Mouse (Mus musculus) forebrain, embryonic 12.5 days (tissue): ENCODE measurements around the gene Timm10. TPM values are rescaled to one million over a fixed set of nuclear protein-coding genes. Genes with fewer than 3 reads are reported as not detected.

ENCODE experiments used
- ATAC-seq: fragments of 200-750 bp; cut with Nextera tagmentation; 2 replicates; pipeline ENCODE4 v1.8.0; 2017; ENCODE audit warnings: moderate TSS enrichment; ENCODE audit not compliant: low FRiP score
- H3K27ac ChIP-seq: fragments of 300-500 bp; sonication (generic); 2 replicates; pipeline ENCODE4 v1.5.1; 2016; ENCODE audit warnings: mild to moderate bottlenecking
- H3K27me3 ChIP-seq: fragments of 300-500 bp; sonication (generic); 2 replicates; pipeline ENCODE4 v1.6.1; 2016; ENCODE audit warnings: mild to moderate bottlenecking
- H3K36me3 ChIP-seq: fragments of 300-500 bp; sonication (generic); replicated peaks from 2 replicates; pipeline ENCODE4 v1.6.1; 2016; ENCODE audit warnings: mild to moderate bottlenecking
- H3K4me1 ChIP-seq: fragments of 300-500 bp; sonication (generic); 2 replicates; pipeline ENCODE4 v1.6.1; 2016
- H3K4me2 ChIP-seq: fragments of 300-500 bp; sonication (generic); 2 replicates; pipeline ENCODE4 v1.6.1; 2016; ENCODE audit warnings: mild to moderate bottlenecking, moderate library complexity
- H3K4me3 ChIP-seq: fragments of 300-500 bp; sonication (generic); replicated peaks from 2 replicates; pipeline ENCODE4 v1.5.1; 2016; ENCODE audit warnings: mild to moderate bottlenecking
- H3K9ac ChIP-seq: fragments of 300-500 bp; sonication (generic); 2 replicates; pipeline ENCODE4 v1.6.1; 2016; ENCODE audit warnings: mild to moderate bottlenecking
- H3K9me3 ChIP-seq: fragments of 300-500 bp; sonication (generic); 2 replicates; pipeline ENCODE4 v1.6.1; 2016
- WGBS: fragments of 180-500 bp; shearing (Covaris S2); methylation state at CpG from one replicate; pipeline ENCODE4 v1.1.7; 2016; 5-methylcytosine and 5-hydroxymethylcytosine counted together
- polyA plus RNA-seq: library from polyadenylated mRNA; unstranded; fragments of >200 nt; fragmentation: Nextera tagmentation; extraction: Ambion mirVana; gene quantifications from 2 replicates; pipeline ENCODE4 v1.2.1, GENCODE M21; 2016

Timm10 gene
- polyA plus RNA-seq, 1 experiment from 2014 or later: 42.3 TPM

- Histone ChIP-seq H3K4me3 (no peak overlapping the region), H3K27me3 (peaks cover 14% of the 10 kb centered on the region), H3K36me3 (peaks cover 7% of the 10 kb centered on the region; the same call in 1 of the 2 replicates), H3K9ac (no peak overlapping the region), H3K9me3 (no peaks in the 10 kb centered on the region), H3K4me1 (peaks cover 32% of the 10 kb centered on the region), H3K27ac (no peak overlapping the region), H3K4me2 (no peak overlapping the region)
- 86% methylated on average over 6 of the region's 6 CpGs for WGBS
- no peak for ATAC-seq
Measured at GRCm38 (mm10) chr2:84843654-84844053, 16.9 kb downstream of the Timm10 start.

GRCm38 (mm10) chr2:84845226-84845625 lies 18.4 kb downstream of the Timm10 start:
- no peak overlapping the region for H3K27ac ChIP-seq
- no peaks in the 10 kb centered on the region for H3K27me3 ChIP-seq
- H3K9me3 ChIP-seq: no peaks in the 10 kb centered on the region
- H3K4me2 ChIP-seq: no peak overlapping the region
- H3K4me1 ChIP-seq: peaks cover 20% of the 10 kb centered on the region
- no peak for ATAC-seq
- no peak overlapping the region for H3K4me3 ChIP-seq
- no peak overlapping the region for H3K9ac ChIP-seq
- WGBS: 88% methylated on average over 1 of the region's 1 CpGs
- H3K36me3 ChIP-seq: peaks cover 11% of the 10 kb centered on the region; the same call in 1 of the 2 replicates

- Histone ChIP-seq H3K4me1 (peaks cover 14% of the 10 kb centered on the region), H3K27ac (no peak overlapping the region), H3K9ac (no peak overlapping the region), H3K9me3 (no peaks in the 10 kb centered on the region), H3K27me3 (no peaks in the 10 kb centered on the region), H3K4me2 (no peak overlapping the region), H3K4me3 (no peak overlapping the region), H3K36me3 (peaks cover 21% of the 10 kb centered on the region)
- ATAC-seq: no peak; the same call in 1 of the 2 replicates
- 63% methylated on average over 7 of the region's 7 CpGs for WGBS
Measured at GRCm38 (mm10) chr2:84850407-84851129, 23.8 kb downstream of the Timm10 start.

GRCm38 (mm10) chr2:84851130-84852040 lies 24.6 kb downstream of the Timm10 start:
- ATAC-seq: peak; percentile 34; the same call in 1 of the 2 replicates
- H3K9me3 ChIP-seq: no peaks in the 10 kb centered on the region
- H3K27me3 ChIP-seq: no peaks in the 10 kb centered on the region

GRCm38 (mm10) chr2:84855732-84856131 lies 28.9 kb downstream of the Timm10 start:
- no peaks in the 10 kb centered on the region for H3K9me3 ChIP-seq
- peaks cover 31% of the 10 kb centered on the region for H3K36me3 ChIP-seq
- H3K27ac ChIP-seq: no peak overlapping the region
- H3K4me3 ChIP-seq: no peak overlapping the region
- peaks cover 6% of the 10 kb centered on the region for H3K4me1 ChIP-seq
- H3K9ac ChIP-seq: no peak overlapping the region
- WGBS: 62% methylated on average over 2 of the region's 2 CpGs
- no peaks in the 10 kb centered on the region for H3K27me3 ChIP-seq
- no peak overlapping the region for H3K4me2 ChIP-seq
- 0 out of 2 replicates have a peak, but pooled peaks have one; percentile 59 for ATAC-seq

More at GRCm38 (mm10) chr2:84851130-84852040, 24.6 kb downstream of the Timm10 start:
- Histone ChIP-seq H3K4me1 (peaks cover 14% of the 10 kb centered on the region), H3K9ac (no peak overlapping the region), H3K4me2 (peak overlapping the region; percentile 8; the same call in 1 of the 2 replicates), H3K27ac (no peak overlapping the region), H3K36me3 (peaks cover 21% of the 10 kb centered on the region), H3K4me3 (no peak overlapping the region)
- WGBS: 30% methylated on average over 23 of the region's 23 CpGs

- peaks cover 36% of the 10 kb centered on the region for H3K36me3 ChIP-seq
- no peak overlapping the region for H3K4me2 ChIP-seq
- no peak for ATAC-seq
- no peak overlapping the region for H3K27ac ChIP-seq
- H3K4me1 ChIP-seq: no peaks in the 10 kb centered on the region
- no peaks in the 10 kb centered on the region for H3K9me3 ChIP-seq
- no peak overlapping the region for H3K4me3 ChIP-seq
- 100% methylated on average over 1 of the region's 1 CpGs for WGBS
- H3K9ac ChIP-seq: no peak overlapping the region
- no peaks in the 10 kb centered on the region for H3K27me3 ChIP-seq
Measured at GRCm38 (mm10) chr2:84858551-84858950, 31.8 kb downstream of the Timm10 start.

GRCm38 (mm10) chr2:84859991-84860780 lies 33.4 kb downstream of the Timm10 start:
- Histone ChIP-seq H3K27me3 (peaks cover 5% of the 10 kb centered on the region; the same call in 1 of the 2 replicates), H3K27ac (no peak overlapping the region), H3K9ac (no peak overlapping the region), H3K4me2 (no peak overlapping the region), H3K4me3 (no peak overlapping the region), H3K36me3 (peaks cover 33% of the 10 kb centered on the region), H3K4me1 (no peaks in the 10 kb centered on the region), H3K9me3 (no peaks in the 10 kb centered on the region)
- WGBS: 88% methylated on average over 7 of the region's 7 CpGs
- no peak for ATAC-seq

GRCm38 (mm10) chr2:84861430-84861829 lies 34.6 kb downstream of the Timm10 start:
- no peak overlapping the region for H3K4me2 ChIP-seq
- no peaks in the 10 kb centered on the region for H3K9me3 ChIP-seq
- peaks cover 33% of the 10 kb centered on the region for H3K36me3 ChIP-seq
- H3K4me3 ChIP-seq: no peak overlapping the region
- H3K27me3 ChIP-seq: peaks cover 18% of the 10 kb centered on the region
- 84% methylated on average over 3 of the region's 3 CpGs for WGBS
- no peak overlapping the region for H3K9ac ChIP-seq
- no peak overlapping the region for H3K27ac ChIP-seq
- peaks cover 11% of the 10 kb centered on the region for H3K4me1 ChIP-seq
- no peak for ATAC-seq

GRCm38 (mm10) chr2:84862231-84862630 lies 35.4 kb downstream of the Timm10 start:
- WGBS: 83% methylated on average over 3 of the region's 3 CpGs
- Histone ChIP-seq H3K4me3 (no peak overlapping the region), H3K9me3 (no peaks in the 10 kb centered on the region), H3K27me3 (peaks cover 26% of the 10 kb centered on the region), H3K27ac (no peak overlapping the region), H3K4me2 (no peak overlapping the region), H3K9ac (no peak overlapping the region), H3K4me1 (peaks cover 13% of the 10 kb centered on the region), H3K36me3 (peaks cover 30% of the 10 kb centered on the region)
- ATAC-seq: no peak

- Histone ChIP-seq H3K4me3 (peak overlapping the region; percentile 39), H3K36me3 (0 out of 2 replicates have a peak, but pooled peaks cover 9% of the 10 kb centered on the region), H3K27me3 (peaks cover 63% of the 10 kb centered on the region), H3K4me2 (peak overlapping the region; percentile 69), H3K9me3 (no peaks in the 10 kb centered on the region), H3K27ac (peak overlapping the region; percentile 60), H3K9ac (peak overlapping the region; percentile 53), H3K4me1 (peaks cover 13% of the 10 kb centered on the region)
- peak; percentile 71 for ATAC-seq
- WGBS: under 1% methylated on average over 47 of the region's 47 CpGs
Measured at GRCm38 (mm10) chr2:84865616-84866571, 39.1 kb downstream of the Timm10 start.

GRCm38 (mm10) chr2:84868521-84868943 lies 41.7 kb downstream of the Timm10 start:
- no peak overlapping the region for H3K27ac ChIP-seq
- no peak overlapping the region for H3K4me2 ChIP-seq
- peaks cover 23% of the 10 kb centered on the region for H3K4me1 ChIP-seq
- WGBS: 6% methylated on average over 5 of the region's 5 CpGs
- no peak overlapping the region for H3K9ac ChIP-seq
- peaks cover 89% of the 10 kb centered on the region for H3K27me3 ChIP-seq
- H3K9me3 ChIP-seq: no peaks in the 10 kb centered on the region
- no peak for ATAC-seq
- no peak overlapping the region for H3K4me3 ChIP-seq
- no peaks in the 10 kb centered on the region for H3K36me3 ChIP-seq
